Mouse (Mus musculus) hindbrain, embryonic 11.5 days (tissue): ENCODE results near the gene Nat8f3. TPM values are rescaled to one million over a fixed set of nuclear protein-coding genes. Genes with fewer than 3 reads are reported as not detected.
"Not testable (repeated sequence)": the region's sequence is repeated elsewhere in the genome, so short reads cannot be mapped to it uniquely, and the experiment has no call there.

ENCODE experiments used
- ATAC-seq: fragments of 200-750 bp; cut with Nextera tagmentation; 2 replicates; pipeline ENCODE4 v1.8.0; 2017; ENCODE audit warnings: mild to moderate bottlenecking, moderate TSS enrichment, moderate library complexity; ENCODE audit not compliant: low FRiP score
- DNase-seq: peaks from one replicate; pipeline ENCODE4 v3.0.0-alpha.2; 2015; ENCODE audit warnings: low spot score
- H3K27ac ChIP-seq: fragments of 300-500 bp; sonication (generic); 2 replicates; pipeline ENCODE4 v1.5.1; 2014; ENCODE audit warnings: mild to moderate bottlenecking, low read depth, low read length
- H3K27me3 ChIP-seq: fragments of 300-500 bp; sonication (generic); 2 replicates; pipeline ENCODE4 v1.6.1; 2014; ENCODE audit warnings: mild to moderate bottlenecking, low read length, moderate library complexity, mixed read lengths; ENCODE audit not compliant: control insufficient read depth, insufficient read depth
- H3K36me3 ChIP-seq: fragments of 300-500 bp; sonication (generic); 2 replicates; pipeline ENCODE4 v1.6.1; 2014; ENCODE audit warnings: mild to moderate bottlenecking, low read length, moderate library complexity, mixed read lengths; ENCODE audit not compliant: control insufficient read depth, insufficient read depth
- H3K4me1 ChIP-seq: fragments of 300-500 bp; sonication (generic); replicated peaks from 2 replicates; pipeline ENCODE4 v1.6.1; 2014; ENCODE audit warnings: low read length, mixed read lengths; ENCODE audit not compliant: control insufficient read depth, insufficient read depth
- H3K4me2 ChIP-seq: fragments of 300-500 bp; sonication (generic); replicated peaks from 2 replicates; pipeline ENCODE4 v1.6.1; 2014; ENCODE audit warnings: mild to moderate bottlenecking, low read depth, low read length
- H3K4me3 ChIP-seq: fragments of 300-500 bp; sonication (generic); 2 replicates; pipeline ENCODE4 v1.5.1; 2014; ENCODE audit warnings: low read depth, low read length
- H3K9ac ChIP-seq: fragments of 300-500 bp; sonication (generic); 2 replicates; pipeline ENCODE4 v1.6.1; 2014; ENCODE audit warnings: low read depth, low read length
- H3K9me3 ChIP-seq: fragments of 300-500 bp; sonication (generic); 2 replicates; pipeline ENCODE4 v1.6.1; 2016; ENCODE audit warnings: low read length; ENCODE audit not compliant: control insufficient read depth
- WGBS: fragments of 180-500 bp; shearing (Covaris S2); extraction: QIAGEN DNeasy Blood & Tissue Kit; methylation state at CpG from one replicate; pipeline ENCODE4 v1.1.7; 2014; 5-methylcytosine and 5-hydroxymethylcytosine counted together
- polyA plus RNA-seq: library from polyadenylated mRNA; unstranded; fragments of >200 nt; fragmentation: Nextera tagmentation; extraction: Ambion mirVana; gene quantifications from 2 replicates; pipeline ENCODE4 v1.2.1, GENCODE M21; 2014

Gene Nat8f3
- 0.14 and 0.28 TPM in 2 replicates for polyA plus RNA-seq

- not testable (repeated sequence) for H3K27ac ChIP-seq, H3K4me2 ChIP-seq, H3K27me3 ChIP-seq, H3K4me1 ChIP-seq, H3K4me3 ChIP-seq, ATAC-seq, H3K36me3 ChIP-seq, H3K9ac ChIP-seq, H3K9me3 ChIP-seq
- WGBS = 68% methylated on average over 13 of the region's 13 CpGs
- DNase-seq = peak; percentile 6
These were observed at the start of gene Nat8f3 for GRCm38 (mm10) chr6:85765532-85765931. Nat8f3 (minus strand) TSS chr6:85765754.

- H3K9ac ChIP-seq = no peak overlapping the region
- no peaks in the 10 kb centered on the region for H3K4me1 ChIP-seq
- 86% methylated on average over 2 of the region's 2 CpGs for WGBS
- DNase-seq (no peak), ATAC-seq (no peak)
- H3K36me3 ChIP-seq = no peaks in the 10 kb centered on the region
- no peak overlapping the region for H3K27ac ChIP-seq
- H3K9me3 ChIP-seq = no peaks in the 10 kb centered on the region
- H3K4me2 ChIP-seq = no peak overlapping the region
- H3K27me3 ChIP-seq = no peaks in the 10 kb centered on the region
- no peak overlapping the region for H3K4me3 ChIP-seq
These were observed 47.8 kb upstream of the Nat8f3 start for GRCm38 (mm10) chr6:85813339-85813738.

GRCm38 (mm10) chr6:85810942-85811537 is 45.5 kb upstream of the Nat8f3 start:
- DNase-seq, H3K4me1 ChIP-seq, H3K4me2 ChIP-seq, H3K27me3 ChIP-seq, H3K27ac ChIP-seq, H3K4me3 ChIP-seq, H3K36me3 ChIP-seq, H3K9me3 ChIP-seq, ATAC-seq, H3K9ac ChIP-seq: not testable (repeated sequence)
- 77% methylated on average over 2 of the region's 3 CpGs for WGBS

- not testable (repeated sequence) for H3K9me3 ChIP-seq, H3K27ac ChIP-seq, H3K4me1 ChIP-seq, ATAC-seq, DNase-seq, H3K27me3 ChIP-seq, H3K9ac ChIP-seq, H3K36me3 ChIP-seq, H3K4me3 ChIP-seq, H3K4me2 ChIP-seq
- 95% methylated on average over 2 of the region's 3 CpGs for WGBS
These were observed 45.0 kb upstream of the Nat8f3 start for GRCm38 (mm10) chr6:85810514-85810913.

- not testable (repeated sequence) for H3K27ac ChIP-seq, H3K27me3 ChIP-seq, H3K4me1 ChIP-seq, H3K9ac ChIP-seq, H3K9me3 ChIP-seq, DNase-seq, H3K4me3 ChIP-seq, H3K4me2 ChIP-seq, H3K36me3 ChIP-seq, ATAC-seq
- WGBS = 74% methylated on average over 2 of the region's 3 CpGs
These were observed 44.2 kb upstream of the Nat8f3 start for GRCm38 (mm10) chr6:85809784-85810183.

GRCm38 (mm10) chr6:85803180-85803579 is 37.6 kb upstream of the Nat8f3 start:
- not testable (repeated sequence) for H3K4me2 ChIP-seq, DNase-seq, H3K9me3 ChIP-seq, H3K27ac ChIP-seq, H3K4me3 ChIP-seq, ATAC-seq, H3K36me3 ChIP-seq, H3K27me3 ChIP-seq, H3K9ac ChIP-seq, H3K4me1 ChIP-seq
- 72% methylated on average over 5 of the region's 5 CpGs for WGBS

- 91% methylated on average over 5 of the region's 6 CpGs for WGBS
These were observed 2.2 kb downstream of the Nat8f3 start for GRCm38 (mm10) chr6:85763127-85764070.

GRCm38 (mm10) chr6:85762678-85763077 is 2.9 kb downstream of the Nat8f3 start:
- DNase-seq, H3K9me3 ChIP-seq, H3K4me2 ChIP-seq, H3K27ac ChIP-seq, ATAC-seq, H3K36me3 ChIP-seq, H3K9ac ChIP-seq, H3K27me3 ChIP-seq, H3K4me1 ChIP-seq, H3K4me3 ChIP-seq: not testable (repeated sequence)
- 81% methylated on average over 1 of the region's 2 CpGs for WGBS

More at GRCm38 (mm10) chr6:85763127-85764070, 2.2 kb downstream of the Nat8f3 start:
- H3K27ac ChIP-seq, H3K4me3 ChIP-seq, ATAC-seq, H3K4me2 ChIP-seq, H3K36me3 ChIP-seq, H3K27me3 ChIP-seq, H3K9ac ChIP-seq, H3K9me3 ChIP-seq, H3K4me1 ChIP-seq, DNase-seq: not testable (repeated sequence)
